Mouse (Mus musculus) right cerebral cortex, postnatal 36 days (tissue): ENCODE results near the gene Bnip1.

ENCODE experiments used
- DNase-seq, 2 experiments: peaks; one replicate each; pipeline ENCODE4 v3.0.0; 2022; ENCODE audit warnings: low spot score in 2 of 2, mixed read lengths in 1 of 2

The Bnip1 gene

GRCm38 (mm10) chr17:26839718-26840438 lies 59.0 kb downstream of the Bnip1 start:
- no peak for DNase-seq

- DNase-seq, result no peak
Observed at GRCm38 (mm10) chr17:26840439-26840780, 59.5 kb downstream of the Bnip1 start.

- no peak for DNase-seq
Observed at GRCm38 (mm10) chr17:26840922-26841731, 60.3 kb downstream of the Bnip1 start.

- DNase-seq, result no peak
Observed at GRCm38 (mm10) chr17:26841981-26842380, 61.1 kb downstream of the Bnip1 start.
